Mouse (Mus musculus) heart, adult 18-20 months (tissue): ENCODE data around the gene Hist1h2bl. TPM values are rescaled to one million over a fixed set of nuclear protein-coding genes. Genes with fewer than 3 reads are reported as not detected.
"Not testable (repeated sequence)": the region's sequence is repeated elsewhere in the genome, so short reads cannot be mapped to it uniquely, and the experiment has no call there.

Experiments
- DNase-seq, 2 experiments: peaks; one replicate each; pipeline ENCODE4 v3.0.0; 2021 to 2022; ENCODE audit warnings: mixed read lengths in 1 of 2
- total RNA-seq, 2 experiments: library from RNA; stranded (reverse); gene quantifications; 2 replicates each; pipeline ENCODE4 v1.2.3; 2021

Gene Hist1h2bl
- total RNA-seq, 2 experiments from 2014 or later, result 7.7 to 11.5 TPM

DNA sequence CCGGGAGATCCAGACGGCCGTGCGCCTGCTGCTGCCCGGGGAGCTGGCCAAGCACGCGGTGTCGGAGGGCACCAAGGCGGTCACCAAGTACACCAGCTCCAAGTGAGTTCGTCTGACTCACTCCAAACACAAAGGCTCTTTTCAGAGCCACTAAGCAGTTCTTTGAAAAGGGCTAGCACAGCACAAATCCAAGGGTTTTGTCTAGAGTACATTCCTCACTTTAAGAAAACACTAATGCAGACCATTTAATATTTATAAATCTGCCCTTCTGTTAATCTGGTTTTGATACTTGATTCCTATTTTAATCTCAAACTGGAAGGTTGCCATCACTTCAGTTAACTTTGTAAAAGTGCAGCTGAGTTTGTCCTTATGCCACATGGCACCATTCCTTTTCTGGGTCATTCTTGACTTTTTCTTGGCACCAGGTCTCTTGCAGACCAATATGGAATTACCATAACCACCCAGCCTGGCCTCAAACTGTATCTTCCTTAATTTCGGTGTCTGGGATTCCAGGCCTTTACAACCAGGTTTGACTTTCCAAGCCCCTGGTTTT, 6.5 kb upstream of the Hist1h2bl start:
- DNase-seq, result no peak

DNA sequence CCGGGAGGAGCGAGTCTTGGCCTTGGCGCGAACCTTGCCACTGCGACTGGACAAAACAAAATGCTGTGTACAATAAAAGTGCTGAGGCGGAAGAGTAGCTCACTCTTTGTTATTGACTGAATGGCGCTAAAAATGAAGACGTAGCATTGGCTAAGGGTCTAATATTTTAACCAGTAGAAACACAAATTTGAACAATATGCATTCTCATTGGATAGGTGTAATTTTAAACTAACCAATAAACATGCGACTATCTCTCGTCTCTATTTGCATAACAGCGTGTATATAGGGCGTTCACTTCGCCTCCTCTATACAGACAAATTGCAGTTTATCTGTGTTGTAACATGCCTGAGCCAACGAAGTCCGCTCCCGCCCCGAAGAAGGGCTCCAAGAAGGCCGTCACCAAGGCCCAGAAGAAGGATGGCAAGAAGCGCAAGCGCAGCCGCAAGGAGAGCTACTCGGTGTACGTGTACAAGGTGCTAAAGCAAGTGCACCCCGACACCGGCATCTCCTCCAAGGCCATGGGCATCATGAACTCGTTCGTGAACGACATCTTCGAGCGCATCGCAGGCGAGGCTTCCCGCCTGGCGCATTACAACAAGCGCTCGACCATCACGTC, 5.9 kb upstream of the Hist1h2bl start, which contains the start of gene Hist1h2bm:
Gene Hist1h2bm (plus strand): TSS at position 288 of the 616 bp plus-strand sequence.
- peak; percentile 64 to 69 for DNase-seq

DNA sequence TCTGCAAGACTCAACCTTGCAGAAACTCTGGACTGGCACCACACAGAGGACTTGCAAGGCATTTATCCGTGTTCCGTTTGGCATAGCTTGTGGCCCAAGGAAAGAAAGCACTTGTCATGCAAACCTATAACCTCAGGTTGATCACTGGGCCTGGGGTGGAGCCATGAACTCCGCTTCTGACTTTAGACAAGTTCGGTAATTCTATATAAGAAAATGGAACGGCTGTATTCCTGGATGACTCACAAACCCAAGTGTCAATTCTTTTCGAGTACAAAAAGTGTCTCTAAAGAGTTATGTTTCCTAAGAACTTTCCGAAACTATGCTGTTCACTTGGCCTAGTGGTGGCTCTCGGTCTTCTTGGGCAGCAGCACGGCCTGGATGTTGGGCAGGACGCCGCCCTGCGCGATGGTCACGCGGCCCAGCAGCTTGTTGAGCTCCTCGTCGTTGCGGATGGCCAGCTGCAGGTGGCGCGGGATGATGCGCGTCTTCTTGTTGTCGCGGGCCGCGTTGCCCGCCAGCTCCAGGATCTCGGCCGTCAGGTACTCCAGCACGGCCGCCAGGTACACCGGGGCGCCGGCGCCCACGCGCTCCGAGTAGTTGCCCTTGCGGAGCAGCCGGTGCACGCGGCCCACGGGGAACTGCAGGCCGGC, 5.3 kb upstream of the Hist1h2bl start:
- DNase-seq, result not testable (repeated sequence)

DNA sequence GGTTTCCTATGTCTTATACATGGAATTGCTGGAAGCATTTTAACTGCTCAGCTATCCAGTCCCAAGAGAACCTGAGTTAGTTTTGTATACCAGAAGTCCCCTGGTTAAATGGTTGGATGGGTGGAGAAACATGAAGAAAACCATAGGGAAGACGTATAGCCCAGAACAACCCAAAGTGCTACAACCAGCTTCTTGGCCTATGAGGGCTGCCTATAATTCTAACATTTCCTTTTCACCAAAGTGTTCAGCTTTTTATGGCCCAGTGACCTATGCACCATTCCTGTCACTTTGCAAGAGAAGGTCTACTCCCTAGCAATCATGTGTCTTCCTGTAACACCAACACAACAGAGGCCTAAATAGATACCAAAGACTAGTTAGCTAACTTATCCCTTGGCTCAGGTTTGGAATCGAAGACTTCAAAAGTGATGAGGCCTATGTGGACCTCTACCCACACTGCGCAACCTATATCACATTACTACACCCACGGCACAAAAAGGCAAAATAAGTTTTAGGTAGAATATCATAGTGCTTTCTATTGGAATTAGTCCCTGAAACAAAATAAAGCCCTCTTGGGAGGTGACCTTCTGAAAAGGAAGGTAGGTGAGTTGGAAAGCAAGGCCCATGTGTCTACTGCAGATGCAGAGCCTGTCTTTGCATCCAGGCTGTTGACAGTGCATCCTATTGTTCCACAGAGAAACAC, 2.6 kb upstream of the Hist1h2bl start:
- no peak for DNase-seq

DNA sequence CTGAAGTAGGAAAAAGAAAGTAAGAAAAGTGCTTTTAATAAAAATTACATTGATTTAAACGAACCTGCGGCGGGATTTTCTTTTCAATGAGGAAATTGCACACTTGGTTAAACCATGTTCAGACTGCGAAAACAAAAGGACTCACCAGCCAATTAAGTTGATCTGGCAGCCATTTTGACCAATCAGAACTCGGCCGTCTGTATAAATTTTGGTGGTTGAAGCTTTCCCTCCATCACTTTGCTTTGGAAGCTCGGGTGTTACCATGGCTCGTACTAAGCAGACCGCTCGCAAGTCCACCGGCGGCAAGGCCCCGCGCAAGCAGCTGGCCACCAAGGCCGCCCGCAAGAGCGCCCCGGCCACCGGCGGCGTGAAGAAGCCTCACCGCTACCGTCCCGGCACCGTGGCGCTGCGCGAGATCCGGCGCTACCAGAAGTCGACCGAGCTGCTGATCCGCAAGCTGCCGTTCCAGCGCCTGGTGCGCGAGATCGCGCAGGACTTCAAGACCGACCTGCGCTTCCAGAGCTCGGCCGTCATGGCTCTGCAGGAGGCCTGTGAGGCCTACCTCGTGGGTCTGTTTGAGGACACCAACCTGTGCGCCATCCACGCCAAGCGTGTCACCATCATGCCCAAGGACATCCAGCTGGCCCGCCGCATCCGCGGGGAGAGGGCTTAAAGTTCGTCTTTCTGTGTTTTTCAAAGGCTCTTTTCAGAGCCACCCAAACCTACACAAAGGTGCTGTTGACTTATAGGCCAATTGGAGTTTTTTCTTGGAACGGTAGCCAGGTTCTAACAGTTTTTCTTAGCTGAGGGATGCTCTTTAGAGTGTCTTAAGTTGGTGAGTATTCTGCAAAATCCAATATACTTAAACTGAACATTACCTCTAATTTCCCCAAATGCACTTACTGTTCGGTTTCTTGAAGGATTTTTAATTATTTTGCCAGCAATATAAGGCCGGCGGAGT, 1.7 kb upstream of the Hist1h2bl start, which contains the start of gene Hist1h3h:
Gene Hist1h3h (plus strand): TSS at position 263 of the 961 bp plus-strand sequence.
- peak; percentile 87 for DNase-seq

DNA sequence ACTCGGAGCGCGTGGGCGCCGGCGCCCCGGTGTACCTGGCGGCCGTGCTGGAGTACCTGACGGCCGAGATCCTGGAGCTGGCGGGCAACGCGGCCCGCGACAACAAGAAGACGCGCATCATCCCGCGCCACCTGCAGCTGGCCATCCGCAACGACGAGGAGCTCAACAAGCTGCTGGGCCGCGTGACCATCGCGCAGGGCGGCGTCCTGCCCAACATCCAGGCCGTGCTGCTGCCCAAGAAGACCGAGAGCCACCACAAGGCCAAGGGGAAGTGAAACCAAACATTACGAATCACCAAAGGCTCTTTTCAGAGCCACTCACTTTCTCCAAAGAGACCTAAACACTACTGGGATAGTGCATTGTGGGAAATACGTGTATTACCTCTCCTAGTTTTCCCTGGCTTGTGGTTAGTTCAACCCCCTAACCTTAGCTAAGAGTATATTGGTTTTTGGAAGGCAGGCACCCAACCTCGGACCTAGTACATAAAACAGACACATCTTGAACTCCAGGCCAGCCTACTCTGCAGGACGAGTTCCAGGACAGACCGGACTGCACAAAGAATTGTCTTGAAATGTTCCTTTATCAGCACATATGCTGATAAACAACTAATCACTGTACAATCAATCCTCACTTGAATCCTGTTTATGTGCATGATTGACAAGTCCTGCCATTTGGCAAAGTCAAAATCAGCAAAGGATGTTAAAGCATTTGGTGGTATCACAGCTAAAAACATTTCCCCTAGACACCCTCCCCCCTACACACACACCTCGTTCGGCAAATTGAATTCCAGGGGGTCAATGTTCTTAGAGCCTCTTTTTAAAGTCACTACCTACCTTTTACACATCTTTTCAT, 823 bp upstream of the Hist1h2bl start:
- peak; percentile 29 to 45 for DNase-seq

DNA sequence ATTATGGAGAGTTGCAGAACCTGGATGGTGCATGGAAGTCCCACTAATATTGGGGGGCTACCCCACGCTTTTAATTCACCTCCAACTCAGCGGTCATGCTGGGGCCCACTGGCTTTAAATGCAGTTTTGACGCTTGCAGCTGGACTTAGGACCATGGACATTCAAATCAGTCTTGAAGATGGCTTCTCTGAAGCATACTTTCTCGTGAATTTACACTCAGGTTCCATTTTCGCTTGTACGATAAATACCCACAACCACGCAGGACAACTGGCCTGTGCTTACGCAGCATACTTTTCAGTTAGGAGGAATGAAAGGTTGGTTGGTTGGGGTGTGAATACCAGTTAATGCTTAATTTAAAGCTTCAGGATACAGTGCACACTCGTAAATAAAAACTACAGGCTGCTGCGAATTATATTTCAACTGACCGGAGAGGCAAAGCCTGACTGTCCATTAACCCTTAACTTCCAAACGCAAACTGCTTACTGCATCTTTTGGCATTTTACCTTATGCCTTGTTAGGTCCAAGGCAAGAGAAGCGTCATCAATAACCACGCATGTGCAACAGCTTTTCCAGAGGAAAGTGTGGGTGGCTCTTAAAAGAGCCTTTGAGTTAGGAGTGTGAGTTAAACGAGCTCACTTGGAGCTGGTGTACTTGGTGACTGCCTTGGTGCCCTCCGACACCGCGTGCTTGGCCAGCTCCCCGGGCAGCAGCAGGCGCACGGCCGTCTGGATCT, 646 bp downstream of the Hist1h2bl start:
- DNase-seq, result no peak

DNA sequence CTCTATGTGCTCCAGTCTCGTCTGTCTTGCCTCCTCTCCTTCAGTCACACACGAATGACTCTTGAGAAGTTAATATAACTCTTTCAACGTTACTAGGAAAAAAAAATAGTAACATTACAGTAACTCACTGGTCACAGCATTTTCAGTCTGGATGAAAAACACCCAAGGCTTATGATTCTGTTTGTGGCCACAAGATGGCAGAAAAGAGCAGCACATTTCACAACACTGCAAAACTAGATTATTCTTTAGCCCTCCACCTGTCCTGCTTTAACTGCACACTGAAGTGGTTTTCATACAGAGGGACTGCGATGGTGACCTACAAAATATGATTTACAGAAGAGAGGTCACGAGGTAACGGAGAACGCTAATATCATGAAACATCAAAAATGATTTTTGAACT, 1.2 kb downstream of the Hist1h2bl start:
- peak; percentile 58 to 82 for DNase-seq

DNA sequence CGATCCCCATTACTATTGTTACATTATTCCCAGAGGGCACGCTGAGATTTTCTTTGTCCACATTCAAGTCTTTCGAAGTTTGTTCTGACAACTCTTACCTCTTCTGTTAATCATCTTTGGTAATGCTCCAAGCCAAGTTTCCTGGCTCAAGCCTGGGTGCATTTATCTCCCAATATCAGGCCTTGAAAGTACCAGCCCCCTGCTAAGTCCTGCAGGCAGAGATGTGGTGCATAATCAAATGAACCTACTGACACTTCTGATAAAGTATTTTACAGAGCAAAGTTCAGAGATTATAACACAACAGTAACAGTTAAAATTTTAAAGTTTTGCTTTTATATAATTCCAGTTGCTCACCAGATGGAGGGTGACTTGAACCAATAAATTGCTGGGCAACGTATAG, 4.2 kb downstream of the Hist1h2bl start:
- no peak for DNase-seq

DNA sequence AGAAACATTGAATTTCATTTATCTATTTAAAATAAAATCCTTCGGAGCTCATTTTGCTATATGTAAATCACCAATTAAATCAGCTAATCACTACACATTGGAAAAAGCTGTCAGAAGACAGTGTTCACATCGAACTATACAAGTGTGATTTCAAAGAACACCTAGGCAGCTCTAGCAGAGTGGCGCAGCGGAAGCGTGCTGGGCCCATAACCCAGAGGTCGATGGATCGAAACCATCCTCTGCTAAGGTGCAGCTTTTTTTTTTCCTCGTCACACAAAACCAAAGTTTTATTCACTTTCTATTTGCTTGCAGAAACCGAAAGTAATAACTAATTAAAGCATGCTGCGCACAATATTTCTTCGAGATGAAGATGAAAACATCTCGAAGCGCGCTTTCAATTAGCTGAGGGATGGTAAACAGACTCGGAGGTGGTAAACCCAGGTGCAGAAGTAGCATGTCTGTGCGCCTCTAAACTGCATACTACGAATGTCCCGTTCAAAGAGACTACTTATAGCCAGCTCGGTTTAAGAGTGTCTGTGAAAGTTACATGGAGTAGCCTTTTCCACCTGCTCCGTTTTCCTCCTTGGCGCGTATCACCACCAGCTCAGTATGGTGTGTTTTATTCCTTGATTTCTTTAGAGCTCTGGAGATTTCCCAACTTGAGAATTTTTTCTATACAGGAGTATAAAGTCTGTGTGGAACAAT, 5.0 kb downstream of the Hist1h2bl start:
- peak; percentile 81 to 92 for DNase-seq

DNA sequence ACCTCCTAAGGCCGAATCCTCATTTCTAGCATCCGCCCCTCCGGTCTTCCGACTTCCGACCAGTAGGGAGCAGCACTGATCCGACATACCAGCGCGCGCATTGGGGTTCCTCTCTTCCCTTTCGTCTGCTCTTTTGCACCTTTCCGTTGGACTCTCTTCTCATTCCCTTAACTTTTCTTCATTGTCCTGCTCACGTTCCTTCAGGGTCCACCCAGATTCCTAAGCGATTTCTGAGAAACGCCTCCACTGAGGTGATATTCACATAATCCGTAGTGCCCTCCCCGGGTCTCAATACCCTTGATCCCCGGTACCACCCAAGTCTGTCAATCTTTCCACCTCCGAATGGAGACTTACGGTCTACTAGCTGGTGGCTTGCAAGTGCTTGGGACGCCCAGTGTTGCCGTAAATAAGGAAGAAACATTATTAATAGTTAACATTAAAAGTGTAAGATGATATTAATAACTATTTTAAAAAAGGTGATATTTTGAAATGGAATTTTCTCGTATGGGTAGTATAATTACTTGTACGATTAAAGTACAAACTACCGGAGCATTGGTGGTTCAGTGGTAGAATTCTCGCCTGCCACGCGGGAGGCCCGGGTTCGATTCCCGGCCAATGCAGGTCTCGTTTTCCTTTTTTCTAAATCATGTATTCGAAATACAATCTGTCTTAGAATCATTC, 5.8 kb downstream of the Hist1h2bl start:
- DNase-seq, result peak; percentile 91 to 96

DNA sequence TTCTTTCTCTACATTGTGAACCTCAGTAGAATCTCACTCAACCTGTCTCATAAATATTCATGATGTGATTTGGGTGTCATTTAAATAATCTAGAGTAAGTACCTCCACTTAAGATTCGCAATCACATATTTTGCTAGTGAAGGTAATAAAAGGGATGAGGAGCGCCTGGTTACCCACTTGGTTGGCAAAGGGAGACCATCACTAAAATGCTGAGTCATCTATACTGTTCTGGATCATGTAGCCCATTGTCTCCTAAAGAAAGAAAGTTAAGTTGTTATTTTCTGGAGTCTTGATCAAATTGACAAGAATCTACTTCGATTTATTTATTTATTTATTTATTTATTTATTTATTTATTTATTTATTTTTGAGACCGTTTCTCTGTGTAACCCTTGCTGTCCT, 9.3 kb downstream of the Hist1h2bl start:
- no peak for DNase-seq

DNA sequence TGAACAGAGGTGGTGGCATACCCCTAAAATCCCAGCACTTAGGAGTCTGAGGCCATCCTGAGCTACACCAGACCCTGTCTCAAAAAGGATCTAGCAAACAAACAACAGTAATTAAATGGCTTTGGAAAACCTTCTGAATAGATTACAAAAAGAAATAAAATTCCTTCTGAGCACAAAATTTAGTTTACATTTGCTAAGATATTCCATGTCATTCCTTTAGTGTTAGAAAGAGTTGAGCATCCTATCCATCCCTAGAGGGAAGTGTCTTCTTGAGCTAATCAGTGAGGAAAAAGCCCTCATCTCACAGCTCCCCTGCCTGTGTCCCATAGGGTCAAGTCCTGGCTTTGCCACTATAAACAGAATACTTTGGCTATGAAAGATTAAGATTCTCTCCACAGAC, 18.1 kb downstream of the Hist1h2bl start, which contains the start of gene Olfr1359:
Gene Olfr1359 (plus strand): TSS at position 301 of the 400 bp plus-strand sequence.
- no peak for DNase-seq

DNA sequence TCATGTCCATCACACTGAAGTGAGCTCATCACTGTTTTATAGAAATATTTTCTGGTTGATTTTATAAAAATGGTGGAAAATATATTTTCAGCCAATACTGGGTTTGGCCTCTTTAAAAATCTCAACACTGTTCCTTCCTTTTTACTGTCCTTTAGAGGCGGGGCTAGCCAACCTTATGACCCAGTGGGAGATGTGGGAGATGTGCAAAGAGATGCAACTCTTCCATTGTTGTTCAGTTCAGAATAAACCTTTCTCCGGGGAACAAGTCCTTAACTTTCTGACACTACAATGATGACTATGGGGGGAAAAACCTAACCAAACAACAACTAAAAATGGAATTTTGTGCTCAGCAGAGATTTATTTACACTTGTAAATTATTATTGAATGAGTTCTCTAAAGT, 38.6 kb downstream of the Hist1h2bl start, which contains the start of gene Olfr1360:
Gene Olfr1360 (minus strand): TSS at position 101 of the 400 bp plus-strand sequence.
- no peak for DNase-seq
